Mouse (Mus musculus) forebrain, embryonic 16.5 days (tissue): ENCODE results near the gene Prss54. TPM values are rescaled to one million over a fixed set of nuclear protein-coding genes. Genes with fewer than 3 reads are reported as not detected.
A peak's percentile ranks its signal among the peaks of the same experiment; 100 is the strongest.

Experiments
- ATAC-seq: fragments of 200-750 bp; cut with Nextera tagmentation; 2 replicates; pipeline ENCODE4 v1.8.0; 2017; ENCODE audit warnings: mild to moderate bottlenecking, moderate library complexity
- H3K27ac ChIP-seq: fragments of 300-500 bp; sonication (generic); 2 replicates; pipeline ENCODE4 v1.5.1; 2014; ENCODE audit warnings: low read length, control low read depth
- H3K27me3 ChIP-seq: fragments of 300-500 bp; sonication (generic); replicated peaks from 2 replicates; pipeline ENCODE4 v1.6.1; 2014; ENCODE audit warnings: low read length; ENCODE audit not compliant: control insufficient read depth, insufficient read depth
- H3K36me3 ChIP-seq: fragments of 300-500 bp; sonication (generic); 2 replicates; pipeline ENCODE4 v1.6.1; 2014; ENCODE audit not compliant: control insufficient read depth, insufficient read depth
- H3K4me1 ChIP-seq: fragments of 300-500 bp; sonication (generic); replicated peaks from 2 replicates; pipeline ENCODE4 v1.6.1; 2014; ENCODE audit warnings: low read length; ENCODE audit not compliant: control insufficient read depth, insufficient read depth
- H3K4me2 ChIP-seq: fragments of 300-500 bp; sonication (generic); 2 replicates; pipeline ENCODE4 v1.6.1; 2014; ENCODE audit warnings: mild to moderate bottlenecking, low read length, control low read depth
- H3K4me3 ChIP-seq: fragments of 300-500 bp; sonication (generic); replicated peaks from 2 replicates; pipeline ENCODE4 v1.5.1; 2014; ENCODE audit warnings: mild to moderate bottlenecking, low read length, control low read depth
- H3K9ac ChIP-seq: fragments of 300-500 bp; sonication (generic); replicated peaks from 2 replicates; pipeline ENCODE4 v1.6.1; 2014; ENCODE audit warnings: low read depth, low read length, control low read depth
- H3K9me3 ChIP-seq: fragments of 300-500 bp; sonication (generic); 2 replicates; pipeline ENCODE4 v1.6.1; 2016; ENCODE audit warnings: low read length; ENCODE audit not compliant: control insufficient read depth
- WGBS: fragments of 180-500 bp; shearing (Covaris S2); extraction: QIAGEN DNeasy Blood & Tissue Kit; methylation state at CpG from one replicate; pipeline ENCODE4 v1.1.7; 2014; 5-methylcytosine and 5-hydroxymethylcytosine counted together
- polyA plus RNA-seq: library from polyadenylated mRNA; unstranded; fragments of >200 nt; fragmentation: Nextera tagmentation; extraction: Ambion mirVana; gene quantifications from 2 replicates; pipeline ENCODE4 v1.2.1, GENCODE M21; 2015

The Prss54 gene
- polyA plus RNA-seq, 1 experiment from 2014 or later, result not detected

GRCm38 (mm10) chr8:95601306-95601705 is 25.2 kb upstream of the Prss54 start:
- Histone ChIP-seq H3K4me2 (no peak overlapping the region), H3K27me3 (no peaks in the 10 kb centered on the region), H3K9me3 (no peaks in the 10 kb centered on the region), H3K36me3 (no peaks in the 10 kb centered on the region), H3K4me3 (no peak overlapping the region), H3K9ac (no peak overlapping the region), H3K4me1 (peaks cover 3% of the 10 kb centered on the region), H3K27ac (no peak overlapping the region)
- ATAC-seq, result no peak
- WGBS, result 82% methylated on average over 15 of the region's 15 CpGs

GRCm38 (mm10) chr8:95599861-95600260 is 23.7 kb upstream of the Prss54 start:
- Histone ChIP-seq H3K4me3 (no peak overlapping the region; the same call in 1 of the 2 replicates), H3K9ac (no peak overlapping the region), H3K36me3 (no peaks in the 10 kb centered on the region), H3K27ac (no peak overlapping the region), H3K27me3 (no peaks in the 10 kb centered on the region), H3K4me2 (peak overlapping the region; percentile 27; the same call in 1 of the 2 replicates), H3K4me1 (peaks cover 3% of the 10 kb centered on the region), H3K9me3 (no peaks in the 10 kb centered on the region)
- 7% methylated on average over 11 of the region's 11 CpGs for WGBS
- ATAC-seq, result 0 out of 2 replicates have a peak, but pooled peaks have one; percentile 50

- no peaks in the 10 kb centered on the region for H3K36me3 ChIP-seq
- H3K9me3 ChIP-seq, result no peaks in the 10 kb centered on the region
- H3K4me3 ChIP-seq, result no peak overlapping the region
- no peaks in the 10 kb centered on the region for H3K27me3 ChIP-seq
- H3K9ac ChIP-seq, result no peak overlapping the region
- no peak for ATAC-seq
- H3K27ac ChIP-seq, result no peak overlapping the region
- WGBS, result 82% methylated on average over 4 of the region's 4 CpGs
- no peak overlapping the region for H3K4me2 ChIP-seq
- peaks cover 3% of the 10 kb centered on the region for H3K4me1 ChIP-seq
Measured at GRCm38 (mm10) chr8:95596841-95597241, 20.7 kb upstream of the Prss54 start.

- Histone ChIP-seq H3K36me3 (no peaks in the 10 kb centered on the region), H3K4me1 (peaks cover 3% of the 10 kb centered on the region), H3K4me3 (no peak overlapping the region), H3K27ac (no peak overlapping the region), H3K4me2 (no peak overlapping the region), H3K9me3 (no peaks in the 10 kb centered on the region), H3K9ac (no peak overlapping the region), H3K27me3 (no peaks in the 10 kb centered on the region)
- no peak for ATAC-seq
- 86% methylated on average over 14 of the region's 14 CpGs for WGBS
Measured at GRCm38 (mm10) chr8:95595131-95595530, 19.0 kb upstream of the Prss54 start.

- no peak for ATAC-seq
- Histone ChIP-seq H3K9ac (no peak overlapping the region), H3K36me3 (no peaks in the 10 kb centered on the region), H3K9me3 (no peaks in the 10 kb centered on the region), H3K4me3 (no peak overlapping the region), H3K27me3 (no peaks in the 10 kb centered on the region), H3K4me2 (no peak overlapping the region), H3K4me1 (no peaks in the 10 kb centered on the region), H3K27ac (no peak overlapping the region)
- 96% methylated on average over 7 of the region's 7 CpGs for WGBS
Measured at GRCm38 (mm10) chr8:95593439-95594393, 17.6 kb upstream of the Prss54 start.

GRCm38 (mm10) chr8:95592131-95592780 is 16.1 kb upstream of the Prss54 start:
- no peaks in the 10 kb centered on the region for H3K4me1 ChIP-seq
- no peak for ATAC-seq
- H3K4me3 ChIP-seq, result no peak overlapping the region
- no peaks in the 10 kb centered on the region for H3K9me3 ChIP-seq
- H3K4me2 ChIP-seq, result no peak overlapping the region
- no peak overlapping the region for H3K9ac ChIP-seq
- H3K27ac ChIP-seq, result no peak overlapping the region
- no peaks in the 10 kb centered on the region for H3K27me3 ChIP-seq
- H3K36me3 ChIP-seq, result no peaks in the 10 kb centered on the region
- WGBS, result 87% methylated on average over 12 of the region's 12 CpGs

- ATAC-seq, result no peak
- Histone ChIP-seq H3K4me3 (no peak overlapping the region), H3K4me1 (no peaks in the 10 kb centered on the region), H3K27me3 (no peaks in the 10 kb centered on the region), H3K9me3 (no peaks in the 10 kb centered on the region), H3K27ac (no peak overlapping the region), H3K4me2 (no peak overlapping the region), H3K9ac (no peak overlapping the region), H3K36me3 (no peaks in the 10 kb centered on the region)
- 86% methylated on average over 4 of the region's 4 CpGs for WGBS
Measured at GRCm38 (mm10) chr8:95590539-95590938, 14.4 kb upstream of the Prss54 start.

GRCm38 (mm10) chr8:95589282-95589681 is 13.1 kb upstream of the Prss54 start:
- Histone ChIP-seq H3K27ac (no peak overlapping the region), H3K4me1 (no peaks in the 10 kb centered on the region), H3K9ac (no peak overlapping the region), H3K27me3 (no peaks in the 10 kb centered on the region), H3K4me2 (no peak overlapping the region), H3K36me3 (no peaks in the 10 kb centered on the region), H3K4me3 (no peak overlapping the region), H3K9me3 (no peaks in the 10 kb centered on the region)
- ATAC-seq, result no peak
- WGBS, result 68% methylated on average over 10 of the region's 10 CpGs

GRCm38 (mm10) chr8:95587339-95587738 is 11.2 kb upstream of the Prss54 start:
- Histone ChIP-seq H3K9ac (no peak overlapping the region), H3K4me1 (no peaks in the 10 kb centered on the region), H3K9me3 (no peaks in the 10 kb centered on the region), H3K4me3 (no peak overlapping the region), H3K27me3 (no peaks in the 10 kb centered on the region), H3K36me3 (no peaks in the 10 kb centered on the region), H3K27ac (no peak overlapping the region), H3K4me2 (no peak overlapping the region)
- ATAC-seq, result no peak
- WGBS, result 81% methylated on average over 1 of the region's 1 CpGs
